Mouse (Mus musculus) megakaryocyte, embryonic 14.5 days (primary cell): Measurements from ENCODE around the gene Gabrg3.

Experiments
- FLI1 ChIP-seq: IDR thresholded peaks from 2 replicates; pipeline ENCODE4 v1.6.1; 2012; ENCODE audit warnings: low read length, inconsistent platforms, mixed read lengths
- GATA1 ChIP-seq: IDR thresholded peaks from 3 replicates; pipeline ENCODE4 v1.6.1; 2012; ENCODE audit warnings: mixed read lengths, low read length, inconsistent platforms, borderline replicate concordance

DNA sequence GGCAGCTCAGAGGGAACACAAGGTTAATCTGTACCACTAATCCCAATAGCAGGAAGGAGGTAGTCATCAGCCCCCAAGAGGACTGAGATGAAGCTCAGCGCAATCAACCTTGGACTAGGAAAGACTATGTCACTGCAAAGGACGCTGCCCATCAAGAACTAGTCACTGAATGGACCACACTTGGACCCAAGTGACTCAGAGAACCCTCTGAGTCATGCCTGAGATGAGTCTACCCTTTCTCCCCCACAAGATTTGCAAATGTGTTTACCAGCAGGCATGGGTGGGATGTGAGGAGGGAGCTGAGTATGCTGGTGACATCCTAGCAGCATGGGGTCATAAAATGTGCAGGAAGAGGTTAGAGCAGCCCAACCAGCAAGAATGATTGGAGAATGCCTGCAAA, 254.5 kb downstream of the Gabrg3 start:
- TF ChIP-seq GATA1 (no peak), FLI1 (no peak)
